Mouse (Mus musculus) cerebral cortex, adult 2 months (tissue): Measurements from ENCODE around the gene Abcb9.

Source experiments
- WGBS: fragments of 180-500 bp; shearing (Covaris S2); methylation state at CpG from one replicate; pipeline ENCODE4 v1.1.7; 2018; 5-methylcytosine and 5-hydroxymethylcytosine counted together

Abcb9 gene

DNA sequence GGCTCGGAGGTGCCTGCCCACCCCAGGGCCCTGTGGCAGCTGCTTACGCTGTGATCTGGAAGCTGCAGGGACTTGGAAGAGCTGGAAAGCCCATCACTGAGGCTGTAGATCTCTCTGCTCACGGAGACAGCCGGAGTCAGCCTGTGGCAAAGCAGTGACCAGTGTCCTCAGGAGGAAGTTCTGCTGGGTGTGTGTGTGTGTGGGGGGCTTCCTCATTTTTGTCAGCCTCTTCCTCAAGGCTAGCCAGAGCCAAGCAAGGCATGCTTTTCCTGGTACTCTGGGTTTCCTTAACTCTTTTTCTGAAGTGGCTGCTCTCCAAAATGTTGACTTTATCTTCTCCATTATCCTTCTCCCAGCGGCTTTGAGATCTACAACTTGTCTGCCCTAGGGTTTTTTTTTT is 35.9 kb downstream of the Abcb9 start:
- WGBS = 49% methylated on average over 5 of the region's 5 CpGs

DNA sequence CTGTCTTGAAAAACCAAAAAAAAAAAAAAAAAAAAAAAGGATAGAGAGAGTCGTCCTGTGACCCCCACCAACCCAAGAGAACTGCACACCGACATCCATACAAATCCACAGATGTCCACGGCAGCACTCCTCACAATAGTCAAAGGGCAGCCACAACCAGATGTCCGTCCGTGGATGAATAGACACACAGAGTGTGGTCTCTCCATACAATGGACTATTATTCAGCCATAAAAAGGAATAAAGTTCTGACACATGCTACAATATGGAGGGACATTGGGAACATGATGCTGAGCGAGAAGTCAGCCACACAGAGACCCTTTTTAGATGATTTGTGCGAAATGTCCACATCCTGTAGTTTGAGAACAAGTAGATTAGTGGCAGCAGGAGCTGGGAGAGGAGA is 36.8 kb downstream of the Abcb9 start:
- WGBS = 73% methylated on average over 7 of the region's 7 CpGs

DNA sequence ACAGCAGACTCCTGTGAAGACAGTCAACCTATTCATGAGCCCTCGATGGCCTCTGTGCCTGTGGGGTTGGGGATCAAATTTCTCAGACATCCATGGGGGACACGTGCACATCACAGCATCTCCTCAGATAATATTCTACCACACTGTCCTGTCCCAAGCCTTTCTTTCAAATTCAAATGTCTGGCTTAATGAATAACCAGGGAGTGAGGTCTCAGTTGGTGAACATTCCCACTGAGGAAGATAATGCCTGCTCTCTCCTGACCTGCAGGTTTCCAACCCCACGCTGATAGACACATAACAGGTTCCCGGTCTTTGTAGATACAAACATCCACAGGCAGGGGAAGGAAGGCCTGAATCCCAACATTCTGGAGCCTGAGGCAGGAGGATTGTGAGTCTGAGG is 38.6 kb downstream of the Abcb9 start:
- 77% methylated on average over 4 of the region's 4 CpGs for WGBS

DNA sequence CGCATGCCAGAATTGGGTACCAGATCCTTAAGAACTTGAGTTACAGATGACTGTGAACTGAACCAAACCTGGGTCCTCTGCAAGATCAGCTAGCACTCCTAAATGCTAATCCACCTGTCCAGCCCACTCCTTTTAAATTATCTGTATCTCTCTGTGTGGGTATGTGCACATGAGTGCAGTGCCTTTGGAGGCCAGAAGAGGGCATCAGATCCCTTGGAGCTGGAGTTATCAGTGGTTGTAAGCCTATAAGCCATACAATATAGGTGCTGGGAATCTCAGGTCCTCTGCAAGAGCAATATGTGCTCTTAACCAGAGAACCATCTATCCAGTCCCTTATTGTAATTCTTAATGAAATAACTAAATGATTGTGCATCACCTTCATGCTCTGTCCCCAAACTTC is 39.4 kb downstream of the Abcb9 start:
- 98% methylated on average over 1 of the region's 1 CpGs for whole genome bisulfite sequencing

DNA sequence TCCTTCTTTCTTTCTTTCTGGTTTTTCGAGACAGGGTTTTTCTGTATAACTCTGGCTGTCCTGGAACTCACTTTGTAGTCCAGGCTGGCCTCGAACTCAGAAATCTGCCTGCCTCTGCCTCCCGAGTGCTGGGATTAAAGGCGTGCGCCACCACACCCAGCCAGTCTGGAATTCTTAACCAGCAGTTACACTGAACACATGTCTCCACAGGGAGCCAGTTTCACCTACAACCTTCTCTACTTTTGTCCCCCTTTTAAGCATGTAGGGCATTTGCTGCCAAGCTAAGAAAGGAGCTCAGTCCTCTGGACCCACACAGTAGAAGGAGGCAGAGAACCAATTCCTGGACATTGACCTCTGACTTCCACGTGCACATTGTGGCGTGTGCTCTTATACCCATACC is 43.0 kb downstream of the Abcb9 start:
- 93% methylated on average over 7 of the region's 7 CpGs for WGBS

DNA sequence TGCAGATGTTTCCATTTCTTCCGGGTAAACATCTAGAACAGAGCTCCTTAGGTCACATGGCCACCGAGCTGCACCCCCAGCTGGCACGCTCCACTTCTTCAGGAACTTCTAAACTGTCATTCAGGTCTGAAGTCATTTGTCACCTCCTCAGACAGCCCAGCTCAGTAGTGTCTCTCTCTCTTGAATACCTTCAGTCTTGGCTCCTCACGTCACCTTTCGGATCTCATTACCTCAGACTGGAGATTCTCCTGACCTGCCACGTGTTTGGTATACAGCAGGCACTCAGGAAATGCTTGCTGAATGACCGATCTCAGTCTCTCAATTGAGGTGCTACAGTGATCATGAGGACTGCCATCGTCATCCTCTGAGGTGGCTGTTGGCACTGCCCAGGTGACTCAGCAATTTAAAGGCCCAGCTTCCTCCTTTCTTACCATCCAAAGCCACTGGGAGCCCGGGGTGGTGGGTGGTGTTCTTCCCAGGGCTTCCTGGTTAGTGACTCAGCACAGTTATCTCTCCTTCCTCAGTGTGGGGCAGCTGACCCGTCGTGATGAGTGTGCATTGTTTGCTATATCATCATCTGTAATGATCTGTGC is 43.6 kb downstream of the Abcb9 start:
- 67% methylated on average over 11 of the region's 11 CpGs for WGBS

DNA sequence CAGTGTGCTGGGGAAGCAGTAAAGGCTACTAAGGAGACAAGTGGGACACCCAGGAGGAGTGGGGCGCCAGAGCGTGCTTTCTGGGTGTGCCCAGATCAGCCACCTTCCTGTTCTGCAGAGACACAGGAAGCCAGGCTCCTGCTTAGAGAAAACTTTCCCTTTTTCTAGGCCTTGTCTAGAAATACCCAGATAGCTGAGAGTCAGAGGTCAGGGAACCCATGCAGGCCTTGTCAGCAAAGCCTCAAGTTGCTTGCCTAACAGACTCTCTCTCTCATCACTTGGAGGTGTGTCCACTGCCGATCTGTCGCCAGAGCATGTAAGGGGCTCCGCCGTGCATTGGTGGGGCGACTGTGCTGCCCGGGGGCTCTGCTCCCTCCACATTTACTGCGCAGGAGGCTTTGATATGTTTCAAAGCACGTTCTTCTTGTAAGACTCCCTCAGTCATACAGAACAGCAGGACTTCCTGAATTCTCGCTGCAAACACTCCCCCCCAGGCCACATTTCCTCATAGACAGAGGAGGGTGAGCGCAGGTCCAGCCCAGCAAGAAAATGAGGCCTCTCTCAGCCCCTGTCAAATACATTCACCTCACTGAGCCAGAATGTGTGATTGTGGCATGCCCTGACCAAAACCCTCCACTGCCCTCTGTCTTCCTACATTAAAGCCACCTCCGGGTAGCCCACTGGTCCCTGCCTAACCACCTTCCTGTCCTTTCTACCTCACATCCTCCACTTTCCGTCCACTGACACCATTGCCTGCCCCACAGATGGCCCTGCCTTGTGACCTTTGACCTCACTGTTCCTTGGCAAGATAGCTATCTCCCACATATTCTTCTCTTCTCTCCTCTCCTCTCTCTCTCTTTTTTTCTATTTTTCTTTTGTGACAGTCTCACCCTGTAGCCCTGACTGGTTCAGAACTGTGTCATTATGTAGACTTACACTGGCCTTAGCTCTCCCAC is 45.2 kb downstream of the Abcb9 start:
- WGBS = 61% methylated on average over 14 of the region's 14 CpGs

DNA sequence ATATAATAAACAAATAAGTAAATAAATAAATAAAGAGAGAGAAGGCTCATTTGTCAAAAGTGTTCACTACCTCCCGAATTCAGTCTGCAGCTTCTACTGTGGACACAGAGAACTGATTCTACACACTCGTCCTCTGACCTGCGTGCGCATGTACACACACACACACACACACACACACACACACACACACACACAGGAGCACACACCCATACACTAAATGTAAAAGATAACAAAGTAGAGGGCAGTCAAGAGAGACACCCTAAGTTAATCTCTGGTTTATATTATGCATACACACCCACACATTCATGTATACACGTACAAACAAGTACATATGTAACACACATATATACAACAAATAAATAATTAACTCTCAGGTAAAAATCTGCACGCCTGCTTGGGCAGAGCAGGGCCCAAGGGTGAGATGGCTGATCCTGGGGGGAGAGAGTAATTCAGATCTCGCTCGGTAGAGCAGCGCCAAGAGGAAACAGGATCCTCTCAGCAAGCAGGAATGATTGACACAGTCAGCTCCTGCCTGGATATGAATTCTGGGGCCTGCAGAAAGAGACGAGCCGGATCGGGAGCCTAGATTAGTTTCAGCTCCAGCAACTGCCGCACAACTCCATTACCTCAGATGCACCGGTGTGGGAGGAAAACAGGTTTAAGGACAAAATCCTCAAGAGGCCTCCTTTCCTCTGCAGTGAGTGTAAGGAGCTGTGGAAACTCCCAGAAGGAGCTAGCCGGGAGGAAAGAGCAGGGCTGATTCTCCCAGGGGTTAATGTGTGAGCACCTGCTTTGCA is 46.2 kb downstream of the Abcb9 start:
- 51% methylated on average over 15 of the region's 15 CpGs for WGBS

DNA sequence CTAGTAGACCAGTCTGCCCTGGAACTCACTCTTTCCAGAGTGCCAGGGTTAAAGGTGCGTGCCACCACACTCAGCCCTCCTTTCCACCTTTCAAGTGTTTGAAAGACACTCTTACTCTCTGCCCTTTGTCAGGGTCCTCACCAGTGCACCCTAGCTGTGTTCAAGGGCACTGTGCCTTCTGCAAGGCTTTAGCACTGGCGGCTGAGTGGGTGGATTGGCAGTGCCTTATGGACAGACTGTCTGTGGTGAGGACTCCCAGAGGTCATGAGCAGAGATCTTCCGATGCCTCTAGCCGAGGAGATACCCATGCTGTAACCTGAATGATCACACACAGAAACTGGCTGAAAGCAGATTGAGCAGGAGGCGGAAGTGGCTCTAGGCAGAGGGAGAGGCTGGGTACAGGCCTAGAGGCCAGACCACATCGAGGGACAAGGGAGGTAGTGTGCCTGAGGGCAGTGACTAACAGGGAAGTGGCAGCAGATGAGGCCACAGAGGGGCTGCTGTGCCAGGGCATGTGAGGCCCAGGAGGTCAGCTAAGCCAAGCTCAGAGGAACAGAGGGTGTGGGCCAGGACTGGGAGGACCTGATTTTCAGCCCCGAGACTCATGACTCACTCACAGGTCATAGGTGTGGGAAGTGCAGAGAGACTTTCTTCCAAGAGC is 48.7 kb downstream of the Abcb9 start:
- 69% methylated on average over 7 of the region's 7 CpGs for WGBS

DNA sequence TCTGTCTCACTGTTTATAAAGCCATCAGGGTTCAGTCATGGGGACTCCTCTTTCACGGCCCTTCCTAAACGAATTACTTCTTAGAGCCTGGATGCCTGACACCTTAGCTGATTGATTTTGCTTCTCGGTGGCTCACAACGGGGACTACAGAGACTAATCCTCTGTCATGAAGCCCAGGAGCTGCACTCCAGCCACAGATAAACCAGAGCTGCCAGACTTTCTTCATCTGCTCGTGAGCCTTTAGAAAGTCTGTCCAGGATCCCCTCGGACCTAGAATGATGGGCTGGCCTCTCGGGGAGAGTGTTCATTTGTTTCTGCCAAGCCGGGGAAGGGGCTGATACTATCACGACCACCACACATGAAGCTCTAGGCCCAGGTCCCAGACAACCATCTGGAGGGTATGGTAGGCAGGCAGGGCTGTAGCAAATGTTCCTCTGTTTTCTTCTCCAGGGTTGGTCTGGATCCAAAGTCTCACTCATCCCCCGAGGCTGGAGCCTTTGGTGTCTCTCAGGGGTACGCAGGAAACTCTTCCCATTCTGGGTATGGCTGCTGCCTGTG is 50.1 kb downstream of the Abcb9 start:
- WGBS = 44% methylated on average over 11 of the region's 11 CpGs

DNA sequence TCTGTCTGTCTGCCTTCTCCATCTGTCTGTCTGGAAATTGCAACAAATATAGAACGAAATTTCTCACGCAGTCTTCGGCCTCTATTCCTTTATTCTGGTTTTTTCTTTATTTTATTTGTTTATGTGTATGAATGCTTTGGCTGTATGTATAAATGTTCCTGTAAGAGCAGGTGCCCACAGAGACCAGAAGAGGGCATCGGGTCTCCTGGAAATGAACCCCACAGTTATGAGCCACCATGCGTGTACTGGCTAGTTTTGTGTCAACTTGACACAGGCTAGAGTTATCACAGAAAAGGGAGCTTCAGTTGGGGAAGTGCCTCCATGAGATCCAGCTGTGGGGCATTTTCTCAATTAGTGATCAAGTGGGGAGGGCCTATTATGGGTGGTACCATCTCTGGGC is 51.6 kb downstream of the Abcb9 start:
- WGBS = 35% methylated on average over 5 of the region's 5 CpGs

DNA sequence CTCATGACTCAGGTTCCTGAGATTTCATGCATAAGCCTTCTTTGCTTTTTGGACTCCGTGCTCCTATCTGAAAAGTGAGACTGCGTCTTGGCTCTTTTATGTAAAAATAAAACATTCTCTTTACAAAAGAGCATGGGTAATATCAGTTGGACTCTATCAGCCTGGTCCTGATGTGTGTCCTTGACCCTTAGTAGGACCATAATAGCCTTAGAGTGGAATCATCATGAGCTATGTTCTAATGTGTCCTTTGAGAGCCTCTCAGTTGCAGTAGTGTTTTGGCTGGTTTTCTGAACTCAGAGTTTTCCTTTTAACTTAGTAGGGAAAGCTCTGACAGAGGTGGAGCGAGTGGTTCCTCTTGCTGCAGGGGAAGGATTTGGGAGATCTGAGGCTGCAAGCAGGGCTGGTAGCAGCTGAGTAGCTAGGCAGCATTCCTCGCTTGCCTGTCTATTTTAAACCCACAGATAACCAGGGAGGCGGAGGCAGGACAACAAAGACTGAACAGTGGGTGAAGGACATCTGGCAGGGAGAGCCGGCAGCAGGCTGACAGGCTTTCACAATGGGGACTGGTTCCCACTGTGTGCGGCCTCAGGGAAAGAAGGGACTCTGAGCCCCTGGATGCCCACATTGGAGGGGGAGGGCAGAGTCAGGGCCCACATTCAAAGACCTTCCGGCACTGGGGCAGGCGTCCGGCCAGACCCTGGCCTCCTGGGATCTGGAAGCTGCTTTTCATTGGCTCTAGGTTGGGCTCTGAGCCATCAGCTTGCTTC is 52.2 kb downstream of the Abcb9 start:
- WGBS = 11% methylated on average over 10 of the region's 10 CpGs

DNA sequence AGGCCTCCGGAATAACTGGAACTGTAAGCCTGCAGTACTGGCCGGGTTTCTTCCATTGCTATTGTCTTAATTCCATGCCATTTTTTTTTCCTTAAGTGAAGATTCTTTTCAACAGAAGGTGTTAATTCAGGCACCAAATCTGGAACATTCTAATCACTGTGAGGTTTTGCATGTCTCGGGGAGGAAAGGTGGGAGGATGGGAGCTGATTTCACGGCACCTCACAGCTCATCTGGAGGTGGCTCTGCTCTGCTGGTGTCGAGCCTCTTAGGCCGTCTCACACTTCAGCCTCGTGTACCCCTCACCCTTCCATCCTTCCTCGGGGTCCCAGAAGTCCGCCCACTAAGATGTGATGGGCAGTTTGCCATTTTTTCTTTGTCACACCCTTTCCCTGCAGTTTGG is 54.5 kb downstream of the Abcb9 start:
- WGBS = 41% methylated on average over 9 of the region's 9 CpGs

DNA sequence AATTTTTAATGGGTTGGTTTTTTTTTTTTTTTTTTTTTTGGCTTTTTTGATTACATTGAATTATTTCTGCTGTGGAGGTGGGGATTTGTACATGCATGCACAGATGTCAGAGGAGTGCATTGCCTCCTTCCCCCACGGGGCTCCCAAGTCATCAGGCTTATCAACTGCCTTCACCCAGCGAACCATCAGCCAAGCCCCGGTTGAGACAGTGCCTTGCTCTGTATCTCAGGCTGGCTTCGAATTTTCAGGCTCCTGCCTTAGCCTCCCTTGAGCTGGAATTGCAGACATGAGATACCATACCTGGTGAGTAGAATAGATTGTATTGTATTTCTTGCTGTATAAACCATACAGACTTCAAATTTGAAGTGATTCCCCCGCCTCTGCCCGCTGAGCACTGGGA is 56.0 kb downstream of the Abcb9 start:
- 87% methylated on average over 6 of the region's 6 CpGs for WGBS

DNA sequence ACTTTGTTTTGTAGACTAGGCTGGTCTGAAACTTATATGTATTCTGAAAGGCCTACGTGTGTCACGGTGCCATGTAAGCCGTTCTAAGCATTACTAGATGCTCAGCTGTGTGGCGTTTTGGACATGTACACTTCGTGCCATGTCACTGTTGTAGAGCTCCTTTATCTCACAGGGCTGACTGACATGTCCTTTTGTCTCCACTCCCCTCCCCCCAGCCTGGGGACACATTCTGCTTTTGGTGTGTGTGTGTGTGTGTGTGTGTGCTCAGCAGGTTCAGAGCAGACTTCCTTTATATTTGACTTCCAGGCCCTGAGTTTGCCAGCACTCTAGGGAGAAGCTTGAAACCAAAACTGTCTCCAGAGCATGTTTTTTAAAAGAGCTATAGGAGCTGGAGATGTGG is 58.8 kb downstream of the Abcb9 start:
- 80% methylated on average over 5 of the region's 5 CpGs for WGBS

DNA sequence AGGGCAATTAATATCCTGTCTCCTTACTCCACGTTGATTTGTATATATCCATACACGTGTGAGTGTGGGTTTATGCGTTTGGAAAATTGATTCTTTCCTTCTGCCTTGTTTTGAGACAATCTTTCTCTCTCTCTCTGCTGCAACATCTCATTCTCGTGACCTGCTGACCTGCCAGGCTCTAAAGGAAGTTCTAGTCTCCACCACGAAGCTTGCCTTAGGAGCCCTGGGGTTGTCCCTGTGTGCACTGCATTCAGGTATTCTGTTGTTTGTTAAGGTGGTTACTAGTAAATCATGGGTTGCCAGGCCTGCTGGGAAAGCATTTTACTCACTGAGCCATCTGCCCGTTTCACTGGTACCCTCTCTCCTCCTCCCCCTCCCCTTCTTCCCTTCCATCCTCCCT is 59.3 kb downstream of the Abcb9 start:
- WGBS = 62% methylated on average over 6 of the region's 6 CpGs

DNA sequence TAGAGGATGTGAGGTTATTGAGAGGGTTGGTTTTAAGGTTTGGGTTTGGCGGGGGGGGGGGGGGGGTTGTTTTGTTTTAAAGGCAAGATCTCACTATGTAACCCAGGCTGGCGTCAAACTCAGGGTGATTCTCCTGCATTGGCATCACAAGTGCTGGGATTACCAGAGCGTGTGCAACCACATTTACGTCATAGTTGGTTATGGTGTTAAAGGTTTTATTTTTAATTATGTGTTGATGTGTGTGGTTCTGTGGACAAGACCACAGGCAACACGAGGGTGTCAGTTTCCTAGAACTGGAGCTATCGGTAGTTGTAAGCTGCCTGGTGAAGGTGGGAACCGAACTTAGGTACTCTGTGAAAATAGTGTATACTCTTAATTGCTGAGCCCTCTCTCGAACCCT is 59.8 kb downstream of the Abcb9 start:
- 84% methylated on average over 8 of the region's 8 CpGs for WGBS

DNA sequence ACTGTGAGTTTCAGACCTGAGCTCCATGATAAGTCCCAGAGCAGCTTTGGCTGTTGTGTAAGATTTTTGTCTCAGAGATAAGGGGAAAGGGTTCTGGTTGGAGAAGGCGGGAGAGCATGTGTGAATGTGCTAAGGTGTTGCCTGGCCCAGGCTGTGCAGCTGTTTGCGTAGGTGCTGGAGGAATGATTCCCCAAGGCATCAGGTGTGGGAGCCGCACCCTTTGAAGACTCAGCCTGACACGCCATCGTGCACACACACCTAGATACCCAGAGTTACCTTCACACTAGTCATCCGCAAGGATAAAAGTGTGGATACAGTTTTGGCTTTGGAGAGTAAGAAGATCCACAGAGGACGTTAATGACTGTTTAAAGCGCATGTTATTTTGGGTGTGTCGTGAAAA is 60.2 kb downstream of the Abcb9 start:
- 78% methylated on average over 9 of the region's 9 CpGs for WGBS

DNA sequence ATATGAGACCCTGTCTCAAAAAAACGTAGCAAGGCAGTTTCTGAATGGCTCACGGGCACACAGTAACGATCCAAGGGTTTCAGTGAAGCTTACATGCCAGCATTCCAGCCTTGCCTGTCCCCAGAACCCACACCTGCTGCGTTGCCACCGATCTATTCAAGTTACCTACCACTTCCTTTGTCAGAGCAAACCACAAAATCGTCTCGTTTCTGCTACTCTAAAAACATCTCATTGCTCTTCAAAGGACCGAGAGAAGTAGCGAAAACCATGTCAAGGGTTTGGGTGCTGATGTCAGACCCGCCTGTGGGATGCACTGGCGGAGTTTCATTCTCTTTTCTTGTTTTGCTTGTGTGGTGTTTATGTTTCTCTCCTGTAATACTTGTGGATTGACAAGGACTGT is 61.1 kb downstream of the Abcb9 start:
- WGBS = 83% methylated on average over 11 of the region's 11 CpGs

DNA sequence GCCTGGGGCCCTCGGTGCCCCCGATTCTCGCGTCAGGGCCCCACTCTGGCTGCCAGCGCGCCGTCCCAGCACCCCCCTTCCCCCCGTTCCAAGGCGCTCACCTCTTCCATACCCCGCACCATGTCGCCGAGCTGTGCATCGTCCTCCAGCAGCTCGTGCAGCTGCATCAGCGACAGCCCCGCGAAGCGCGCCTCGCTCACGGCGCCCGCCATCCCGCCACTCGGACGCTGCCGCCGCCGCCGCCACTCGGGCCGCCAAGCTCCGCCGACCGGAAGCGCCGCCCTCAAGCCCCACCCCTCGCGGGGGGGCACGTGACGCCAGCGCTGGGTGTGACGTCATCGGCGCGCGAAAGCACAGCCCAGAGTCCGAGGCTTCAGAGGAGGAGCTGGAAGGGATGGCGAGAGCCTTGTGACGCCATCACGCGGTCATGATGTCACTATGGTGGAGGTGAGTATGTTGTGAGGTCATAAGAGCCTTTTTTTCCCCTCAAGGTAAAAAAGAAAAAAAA is 63.5 kb downstream of the Abcb9 start, which contains the start of gene Vps37b:
Vps37b (minus strand) TSS at position 270 of the 508 bp plus-strand sequence.
- under 1% methylated on average over 52 of the region's 52 CpGs for WGBS
